Comparison of ENCODE assay signal across 7 mouse cellular contexts in the genomic region with DNA sequence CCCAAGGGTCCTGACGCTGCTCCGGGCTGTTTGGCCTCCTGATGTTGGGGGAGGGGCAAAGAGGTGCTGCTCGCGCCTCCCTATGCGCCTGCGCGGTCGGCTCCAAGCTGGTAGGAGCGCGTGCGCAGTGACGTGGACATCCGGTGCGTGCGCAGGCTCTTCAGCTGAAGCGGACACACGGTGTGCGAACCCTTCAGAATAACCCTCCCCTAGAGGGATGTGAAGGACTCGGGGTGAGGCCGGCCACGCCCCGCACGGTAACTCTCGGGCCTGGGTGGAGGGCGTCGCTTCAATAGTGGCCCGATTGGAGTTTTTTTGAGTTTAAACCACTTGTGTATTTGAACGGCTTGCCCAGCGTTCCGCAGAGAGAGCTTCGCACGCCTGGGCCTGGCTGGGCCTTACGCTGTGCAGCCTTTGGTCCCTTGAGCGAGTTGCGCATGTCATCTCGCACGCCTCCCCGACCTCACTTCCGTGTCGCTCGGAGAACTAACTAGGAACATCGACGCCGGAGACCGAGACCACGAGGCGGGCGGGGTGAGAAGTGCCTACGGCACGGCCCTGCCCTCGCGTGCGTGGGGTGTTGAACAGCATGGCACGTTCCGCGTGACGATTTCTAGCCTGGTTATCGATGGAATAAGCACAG. TPM values are rescaled to one million over a fixed set of nuclear protein-coding genes. Genes with fewer than 3 reads are reported as not detected.
DNase-seq lines count a peak whose midpoint lies in the region; ATAC-seq lines count a peak whose summit lies in the region.

A gene (plus strand): TSS at position 139 of the 643 bp plus-strand sequence.

- H3K27ac ChIP-seq in intestine, embryonic 16.5 days (ENCODE audit: low read length): peak within 1 kb of the TSS; percentile 95
- H3K27ac ChIP-seq in midbrain, embryonic 11.5 days (ENCODE audit: low read depth, low read length): peak within 1 kb of the TSS; percentile 49

- peak within 1 kb of the TSS; percentile 61 for H3K4me3 ChIP-seq in intestine, embryonic 16.5 days (ENCODE audit: low read length)
- H3K4me3 ChIP-seq in midbrain, embryonic 11.5 days (ENCODE audit: low read depth, low read length): peak within 1 kb of the TSS; percentile 37

- no peaks in the 10 kb centered on the region for H3K27me3 ChIP-seq in intestine, embryonic 16.5 days (replicated peaks; ENCODE audit: control insufficient read depth, insufficient read depth, low read length)
- no peaks in the 10 kb centered on the region for H3K27me3 ChIP-seq in midbrain, embryonic 11.5 days (ENCODE audit: control insufficient read depth, insufficient read depth, low read length)

- WGBS in intestine, embryonic 16.5 days: under 1% methylated on average over 58 of the region's 58 CpGs
- under 1% methylated on average over 58 of the region's 58 CpGs for WGBS in midbrain, embryonic 11.5 days

- peaks cover 2% of the 10 kb centered on the region; the same call in 1 of the 2 replicates for H3K4me1 ChIP-seq in intestine, embryonic 16.5 days (ENCODE audit: control insufficient read depth, insufficient read depth, low read length)
- H3K4me1 ChIP-seq in midbrain, embryonic 11.5 days (ENCODE audit: control insufficient read depth, insufficient read depth, low read length): peaks cover 12% of the 10 kb centered on the region

- no peaks in the 10 kb centered on the region for H3K36me3 ChIP-seq in intestine, embryonic 16.5 days (ENCODE audit: control insufficient read depth, insufficient read depth, low read length)
- H3K36me3 ChIP-seq in midbrain, embryonic 11.5 days (ENCODE audit: control insufficient read depth, insufficient read depth, low read length): no peaks in the 10 kb centered on the region

- intact Hi-C loops in left cerebral cortex, postnatal 36 days (cut with DNase I): loop anchor here (1.0 to 2.0 kb wide), 2 partner anchors 24 to 98 kb away; no protein-coding TSS in a partner anchor

- DNase-seq in adrenal gland, adult 8-10 months: peak; percentile 93
- DNase-seq in embryo, embryonic 9.5 days (ENCODE audit: extremely low spot score): peak; percentile 95
- DNase-seq in gastrocnemius, postnatal 4 days (ENCODE audit: low spot score in 2 of 2): peak; percentile 96 to 97
- peak; percentile 92 to 93 for DNase-seq in left cerebral cortex, postnatal 36 days (ENCODE audit: low spot score in 2 of 2)
- peak; percentile 100 for DNase-seq in midbrain, embryonic 11.5 days (ENCODE audit: low spot score, missing footprints)
- DNase-seq in skeletal muscle tissue, adult 2 months (ENCODE audit: low read depth, low spot score): peak; percentile 95

- no peaks in the 10 kb centered on the region for H3K9me3 ChIP-seq in intestine, embryonic 16.5 days (ENCODE audit: control insufficient read depth, low read length)
- H3K9me3 ChIP-seq in midbrain, embryonic 11.5 days (ENCODE audit: control insufficient read depth, low read length): no peaks in the 10 kb centered on the region

- H3K4me2 ChIP-seq in intestine, embryonic 16.5 days (ENCODE audit: low read depth, low read length): peak within 1 kb of the TSS; percentile 72
- peak within 1 kb of the TSS; percentile 55 for H3K4me2 ChIP-seq in midbrain, embryonic 11.5 days

- peak within 1 kb of the TSS; percentile 71 for H3K9ac ChIP-seq in intestine, embryonic 16.5 days (ENCODE audit: low read depth, low read length)
- H3K9ac ChIP-seq in midbrain, embryonic 11.5 days (ENCODE audit: low read length): peak within 1 kb of the TSS; percentile 65

- ATAC-seq in intestine, embryonic 16.5 days: peak; percentile 98
- ATAC-seq in midbrain, embryonic 11.5 days (ENCODE audit: low FRiP score): peak; percentile 97

RNA-seq across cellular contexts. Expression of the gene that starts here (rescaled TPM):
- 10 to 100 TPM; 34.3 to 65.1 (median 55.9) TPM for total RNA-seq in adrenal gland, adult 8-10 months (2022)
- 10 to 100 TPM; 69.0 to 70.8 TPM for total RNA-seq in gastrocnemius, postnatal 4 days (2021)
- polyA plus RNA-seq in intestine, embryonic 16.5 days (2015; fragmentation: Nextera tagmentation; extraction: Ambion mirVana): 14.7 and 14.9 TPM in 2 replicates
- total RNA-seq in left cerebral cortex, postnatal 36 days (2021): 10 to 100 TPM; 56.2 to 74.1 TPM
- polyA plus RNA-seq in midbrain, embryonic 11.5 days (2014; fragmentation: Nextera tagmentation; extraction: Ambion mirVana): 32.1 and 32.9 TPM in 2 replicates

Comparison
In these comparisons a context has a peak if more than half of its experiments do, and no peak if none do; other contexts are left out.
1. Peak in every context shown above with its lines: DNase-seq, ATAC-seq, H3K4me3 ChIP-seq and H3K27ac ChIP-seq.